Mouse (Mus musculus) kidney, postnatal 0 days (tissue): Measurements from ENCODE around the gene Alx1. TPM values are rescaled to one million over a fixed set of nuclear protein-coding genes. Genes with fewer than 3 reads are reported as not detected.
A peak's percentile ranks its signal among the peaks of the same experiment; 100 is the strongest.

ENCODE experiments used
- ATAC-seq: fragments of 200-750 bp; cut with Nextera tagmentation; replicated peaks from 2 replicates; pipeline ENCODE4 v1.8.0; 2017; ENCODE audit warnings: low read depth, moderate number of reproducible peaks, moderate TSS enrichment, moderate library complexity; ENCODE audit not compliant: low FRiP score
- DNase-seq: peaks from one replicate; pipeline ENCODE4 v3.0.0-alpha.2; 2016; ENCODE audit warnings: low spot score
- H3K27ac ChIP-seq: fragments of 300-500 bp; sonication (generic); 2 replicates; pipeline ENCODE4 v1.5.1; 2014; ENCODE audit warnings: mild to moderate bottlenecking
- H3K27me3 ChIP-seq: fragments of 300-500 bp; sonication (generic); 2 replicates; pipeline ENCODE4 v1.6.1; 2014; ENCODE audit warnings: low read length, mixed read lengths; ENCODE audit not compliant: insufficient read depth
- H3K36me3 ChIP-seq: fragments of 300-500 bp; sonication (generic); 2 replicates; pipeline ENCODE4 v1.6.1; 2014; ENCODE audit warnings: low read length, mixed read lengths; ENCODE audit not compliant: insufficient read depth
- H3K4me1 ChIP-seq: fragments of 300-500 bp; sonication (generic); replicated peaks from 2 replicates; pipeline ENCODE4 v1.6.1; 2014; ENCODE audit warnings: antibody characterized with exemption, low read length, mixed read lengths; ENCODE audit not compliant: insufficient read depth
- H3K4me2 ChIP-seq: fragments of 300-500 bp; sonication (generic); 2 replicates; pipeline ENCODE4 v1.6.1; 2014; ENCODE audit warnings: mild to moderate bottlenecking, low read length, moderate library complexity, mixed read lengths
- H3K4me3 ChIP-seq: fragments of 300-500 bp; sonication (generic); replicated peaks from 2 replicates; pipeline ENCODE4 v1.5.1; 2014; ENCODE audit warnings: low read depth, low read length
- H3K9ac ChIP-seq: fragments of 300-500 bp; sonication (generic); 2 replicates; pipeline ENCODE4 v1.6.1; 2014; ENCODE audit warnings: low read depth, low read length
- H3K9me3 ChIP-seq: fragments of 300-500 bp; sonication (generic); replicated peaks from 2 replicates; pipeline ENCODE4 v1.6.1; 2016; ENCODE audit warnings: low read length, inconsistent platforms, mixed read lengths
- CTCF ChIP-seq: IDR thresholded peaks from 2 replicates; pipeline ENCODE4 v1.5.1; 2016; ENCODE audit warnings: antibody characterized with exemption, low read depth, mild to moderate bottlenecking, moderate library complexity
- WGBS: fragments of 180-500 bp; shearing (Covaris S2); extraction: QIAGEN DNeasy Blood & Tissue Kit; methylation state at CpG from one replicate; pipeline ENCODE4 v1.1.7; 2014; 5-methylcytosine and 5-hydroxymethylcytosine counted together
- polyA plus RNA-seq: library from polyadenylated mRNA; unstranded; fragments of >200 nt; fragmentation: Nextera tagmentation; extraction: Ambion mirVana; gene quantifications from 2 replicates; pipeline ENCODE4 v1.2.1, GENCODE M21; 2015

Gene Alx1
- polyA plus RNA-seq, 1 experiment from 2014 or later: 40.9 TPM

GRCm38 (mm10) chr10:103029132-103029729 is 784 bp downstream of the Alx1 start:
- Histone ChIP-seq H3K4me2 (peak overlapping the region; percentile 55), H3K4me1 (no peaks in the 10 kb centered on the region), H3K36me3 (no peaks in the 10 kb centered on the region), H3K27ac (peak overlapping the region; percentile 14; the same call in 1 of the 2 replicates), H3K4me3 (peak overlapping the region; percentile 34), H3K9me3 (no peaks in the 10 kb centered on the region), H3K9ac (peak overlapping the region; percentile 47; the same call in 1 of the 2 replicates), H3K27me3 (peaks cover 53% of the 10 kb centered on the region)
- DNase-seq (peak; percentile 59), ATAC-seq (no peak; the same call in 1 of the 2 replicates)
- WGBS: 3% methylated on average over 23 of the region's 23 CpGs
- TF ChIP-seq CTCF: no peak

- Histone ChIP-seq H3K9me3 (no peaks in the 10 kb centered on the region), H3K9ac (peak overlapping the region; percentile 39), H3K27me3 (peaks cover 51% of the 10 kb centered on the region), H3K27ac (peak overlapping the region; percentile 47), H3K4me3 (peak overlapping the region; percentile 34), H3K36me3 (no peaks in the 10 kb centered on the region), H3K4me1 (no peaks in the 10 kb centered on the region), H3K4me2 (peak overlapping the region; percentile 55)
- TF ChIP-seq CTCF: no peak
- ATAC-seq (peak; percentile 75), DNase-seq (peak; percentile 66)
- under 1% methylated on average over 47 of the region's 50 CpGs for WGBS
Observed at GRCm38 (mm10) chr10:103028253-103029131, 1.5 kb downstream of the Alx1 start.

- Histone ChIP-seq H3K27ac (peak overlapping the region; percentile 47), H3K9ac (peak overlapping the region; percentile 39; the same call in 1 of the 2 replicates), H3K4me1 (no peaks in the 10 kb centered on the region), H3K36me3 (no peaks in the 10 kb centered on the region), H3K27me3 (peaks cover 48% of the 10 kb centered on the region), H3K9me3 (no peaks in the 10 kb centered on the region), H3K4me2 (peak overlapping the region; percentile 55), H3K4me3 (peak overlapping the region; percentile 34)
- no peak; the same call in 1 of the 2 replicates for ATAC-seq
- no peak for DNase-seq
- WGBS: under 1% methylated on average over 15 of the region's 15 CpGs
- no peak for TF ChIP-seq CTCF
Observed at GRCm38 (mm10) chr10:103027931-103028252, 2.1 kb downstream of the Alx1 start.

GRCm38 (mm10) chr10:103027226-103027930 is 2.6 kb downstream of the Alx1 start:
- H3K36me3 ChIP-seq: no peaks in the 10 kb centered on the region
- peak overlapping the region; percentile 34 for H3K4me3 ChIP-seq
- H3K4me2 ChIP-seq: 0 out of 2 replicates have a peak overlapping the region, but pooled peaks have one; percentile 55
- WGBS: 2% methylated on average over 20 of the region's 20 CpGs
- DNase-seq (peak; percentile 52), ATAC-seq (no peak)
- H3K4me1 ChIP-seq: no peaks in the 10 kb centered on the region
- H3K9me3 ChIP-seq: no peaks in the 10 kb centered on the region
- H3K27ac ChIP-seq: peak overlapping the region; percentile 47; the same call in 1 of the 2 replicates
- H3K9ac ChIP-seq: peak overlapping the region; percentile 39; the same call in 1 of the 2 replicates
- peaks cover 43% of the 10 kb centered on the region for H3K27me3 ChIP-seq
- TF ChIP-seq CTCF: no peak

- TF ChIP-seq CTCF: no peak
- Histone ChIP-seq H3K4me2 (0 out of 2 replicates have a peak overlapping the region, but pooled peaks have one; percentile 4), H3K4me3 (peak overlapping the region; percentile 34), H3K9ac (no peak overlapping the region), H3K27me3 (peaks cover 40% of the 10 kb centered on the region), H3K4me1 (no peaks in the 10 kb centered on the region), H3K27ac (no peak overlapping the region), H3K36me3 (no peaks in the 10 kb centered on the region), H3K9me3 (no peaks in the 10 kb centered on the region)
- DNase-seq (peak; percentile 56), ATAC-seq (no peak)
- 1% methylated on average over 17 of the region's 17 CpGs for WGBS
Observed at GRCm38 (mm10) chr10:103026636-103027225, 3.3 kb downstream of the Alx1 start.
